Mouse (Mus musculus): ENCODE measurements around the gene Asb17.
"Not testable (repeated sequence)": the region's sequence is repeated elsewhere in the genome, so short reads cannot be mapped to it uniquely, and the experiment has no call there.

Asb17 gene

GRCm38 (mm10) chr3:153831873-153832653 is 11.9 kb upstream of the Asb17 start:
- DNase-seq (ENCODE audit: inconsistent ontology term): no peak

- DNase-seq (ENCODE audit: inconsistent ontology term): no peak
These were observed 11.4 kb upstream of the Asb17 start for GRCm38 (mm10) chr3:153832654-153832945.

GRCm38 (mm10) chr3:153834071-153834470 is 9.9 kb upstream of the Asb17 start:
- DNase-seq (ENCODE audit: inconsistent ontology term): no peak

GRCm38 (mm10) chr3:153835455-153836086 is 8.4 kb upstream of the Asb17 start:
- DNase-seq (ENCODE audit: inconsistent ontology term): peak; percentile 56

GRCm38 (mm10) chr3:153836316-153836715 is 7.7 kb upstream of the Asb17 start:
- DNase-seq (ENCODE audit: inconsistent ontology term): no peak

- DNase-seq (ENCODE audit: inconsistent ontology term): no peak
These were observed 6.4 kb upstream of the Asb17 start for GRCm38 (mm10) chr3:153837593-153837992.

GRCm38 (mm10) chr3:153844757-153845156 is 748 bp downstream of the Asb17 start:
- no peak for DNase-seq (ENCODE audit: inconsistent ontology term)

- no peak for DNase-seq (ENCODE audit: inconsistent ontology term)
These were observed 1.5 kb downstream of the Asb17 start for GRCm38 (mm10) chr3:153845500-153845899.

GRCm38 (mm10) chr3:153846109-153846508 is 2.1 kb downstream of the Asb17 start:
- no peak for DNase-seq (ENCODE audit: inconsistent ontology term)

- no peak for DNase-seq (ENCODE audit: inconsistent ontology term)
These were observed 3.3 kb downstream of the Asb17 start for GRCm38 (mm10) chr3:153847207-153847733.

- DNase-seq (ENCODE audit: inconsistent ontology term): no peak
These were observed 5.5 kb downstream of the Asb17 start for GRCm38 (mm10) chr3:153849368-153850015.

- no peak for DNase-seq (ENCODE audit: inconsistent ontology term)
These were observed 6.8 kb downstream of the Asb17 start for GRCm38 (mm10) chr3:153850759-153851158.

GRCm38 (mm10) chr3:153852266-153852665 is 8.3 kb downstream of the Asb17 start:
- no peak for DNase-seq (ENCODE audit: inconsistent ontology term)

- DNase-seq (ENCODE audit: inconsistent ontology term): no peak
These were observed 14.5 kb downstream of the Asb17 start for GRCm38 (mm10) chr3:153858350-153859001.

GRCm38 (mm10) chr3:153860392-153860791 is 16.4 kb downstream of the Asb17 start:
- not testable (repeated sequence) for DNase-seq (ENCODE audit: inconsistent ontology term)

GRCm38 (mm10) chr3:153863816-153864215 is 19.8 kb downstream of the Asb17 start:
- DNase-seq (ENCODE audit: inconsistent ontology term): no peak

- no peak for DNase-seq (ENCODE audit: inconsistent ontology term)
These were observed 20.8 kb downstream of the Asb17 start for GRCm38 (mm10) chr3:153864636-153865429.

- DNase-seq (ENCODE audit: inconsistent ontology term): no peak
These were observed 23.4 kb downstream of the Asb17 start for GRCm38 (mm10) chr3:153867149-153868136.

GRCm38 (mm10) chr3:153871396-153871795 is 27.4 kb downstream of the Asb17 start:
- no peak for DNase-seq (ENCODE audit: inconsistent ontology term)

- DNase-seq (ENCODE audit: inconsistent ontology term): no peak
These were observed 42.3 kb downstream of the Asb17 start for GRCm38 (mm10) chr3:153886296-153886695.

Data from Muller cell, postnatal 12 days (primary cell).